Mouse (Mus musculus): Measurements from ENCODE around the gene Gapdhs.

DNA sequence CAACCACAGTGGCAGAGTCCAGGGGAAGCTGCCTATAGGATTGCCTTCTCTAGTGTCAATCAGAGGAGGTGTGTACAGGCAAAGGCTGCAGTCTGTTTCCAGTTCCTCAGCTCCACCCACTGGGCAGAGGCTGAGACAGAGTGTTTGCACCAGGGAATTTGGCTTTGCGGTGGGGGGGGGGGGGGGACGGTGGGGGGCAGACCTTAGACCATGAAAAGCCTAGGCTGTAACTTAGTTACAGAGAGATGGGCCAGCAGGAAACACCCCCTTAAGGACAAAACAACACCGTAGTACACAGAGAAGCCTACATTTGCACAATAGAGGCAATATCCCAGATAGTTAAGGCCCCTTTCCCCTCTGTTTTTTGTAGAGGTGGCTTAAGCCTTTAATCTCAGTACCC is 13.5 kb upstream of the Gapdhs start:
- no peak for TF ChIP-seq POLR2A (IDR thresholded peaks at IDR 0.05; ENCODE audit: control insufficient read depth, extremely low read depth, insufficient read depth, low read length, poor library complexity)
- TF ChIP-seq CTCF (IDR thresholded peaks at IDR 0.05; ENCODE audit: borderline replicate concordance, control insufficient read depth, extremely low read depth, insufficient read depth, low read length, poor library complexity): no peak
